Mouse (Mus musculus) MEL (cell line): Measurements from ENCODE around the gene Mrps35.

Source experiments
- CHD2 ChIP-seq: IDR thresholded peaks from 2 replicates; pipeline ENCODE4 v1.6.1; 2011; ENCODE audit warnings: low read length, improper control_type of control experiment
- CTCF ChIP-seq, 3 experiments: IDR thresholded peaks in 2 of 3; conservative IDR thresholded peaks in 1 of 3; 2 replicates each; pipeline ENCODE4 v1.5.1; 2011 to 2012; ENCODE audit warnings: low read length in 3 of 3, low read depth in 2 of 3, mild to moderate bottlenecking in 2 of 3, improper control_type of control experiment in 1 of 3, inconsistent platforms in 1 of 3, mixed read lengths in 1 of 3, moderate library complexity in 1 of 3; ENCODE audit not compliant: control insufficient read depth in 1 of 3, insufficient read depth in 1 of 3, poor library complexity in 1 of 3, severe bottlenecking in 1 of 3
- E2F4 ChIP-seq: IDR thresholded peaks from 2 replicates; pipeline ENCODE4 v1.6.1; 2011; ENCODE audit warnings: low read depth, low read length, improper control_type of control experiment, borderline replicate concordance
- EP300 ChIP-seq, 2 experiments: IDR thresholded peaks; 2 replicates each; pipeline ENCODE4 v1.6.1; 2011; ENCODE audit warnings: improper control_type of control experiment in 2 of 2, low read length in 2 of 2, low read depth in 1 of 2, mild to moderate bottlenecking in 1 of 2
- ETS1 ChIP-seq: IDR thresholded peaks from 2 replicates; pipeline ENCODE4 v1.6.1; 2012; ENCODE audit warnings: low read depth, mild to moderate bottlenecking, inconsistent platforms, low read length, improper control_type of control experiment, moderate library complexity
- MAFK ChIP-seq: IDR thresholded peaks from 2 replicates; pipeline ENCODE4 v1.6.1; 2011; ENCODE audit warnings: low read depth, mild to moderate bottlenecking, low read length, improper control_type of control experiment, borderline replicate concordance
- NELFE ChIP-seq: IDR thresholded peaks from 2 replicates; pipeline ENCODE4 v1.6.1; 2011; ENCODE audit warnings: low read depth, low read length, improper control_type of control experiment
- POLR2A ChIP-seq, 2 experiments: IDR thresholded peaks; 2 replicates each; pipeline ENCODE4 v1.6.1; 2011 to 2012; ENCODE audit warnings: low read length in 2 of 2, mild to moderate bottlenecking in 2 of 2, control low read depth in 1 of 2, improper control_type of control experiment in 1 of 2, low read depth in 1 of 2, moderate library complexity in 1 of 2; ENCODE audit not compliant: control insufficient read depth in 1 of 2, insufficient read depth in 1 of 2, poor library complexity in 1 of 2
- SMC3 ChIP-seq: IDR thresholded peaks from 2 replicates; pipeline ENCODE4 v1.6.1; 2011; ENCODE audit warnings: low read depth, low read length, improper control_type of control experiment
- ZC3H11A ChIP-seq: IDR thresholded peaks from 2 replicates; pipeline ENCODE4 v1.6.1; 2012; ENCODE audit warnings: low read depth, mild to moderate bottlenecking, inconsistent platforms, low read length, improper control_type of control experiment

GRCm38 (mm10) chr6:147061630-147062029, 19.1 kb downstream of the Mrps35 start:
- TF ChIP-seq ZC3H11A = no peak
- no peak for TF ChIP-seq ETS1
- no peak for TF ChIP-seq EP300 (IDR thresholded peaks at IDR 0.05; ENCODE audit: low read depth in 1 of 2, low read length in 2 of 2)
- TF ChIP-seq NELFE = no peak
- no peak for TF ChIP-seq E2F4
- no peak for TF ChIP-seq CTCF (IDR thresholded peaks at IDR 0.05 in 2 of 3, conservative IDR thresholded peaks at IDR 0.05 in 1 of 3; ENCODE audit: control insufficient read depth in 1 of 3, insufficient read depth in 1 of 3, low read depth in 2 of 3, low read length in 3 of 3, poor library complexity in 1 of 3, severe bottlenecking in 1 of 3)
- no peak for TF ChIP-seq POLR2A (IDR thresholded peaks at IDR 0.05; ENCODE audit: control insufficient read depth in 1 of 2, insufficient read depth in 1 of 2, low read depth in 1 of 2, low read length in 2 of 2, poor library complexity in 1 of 2)
- no peak for TF ChIP-seq SMC3
- TF ChIP-seq MAFK = no peak
- no peak for TF ChIP-seq CHD2
